Mouse (Mus musculus) hindlimb bud, embryonic 11.5 days (tissue): ENCODE measurements around the gene Cd7.
"Not testable (repeated sequence)": the region's sequence is repeated elsewhere in the genome, so short reads cannot be mapped to it uniquely, and the experiment has no call there.

Experiments used
- DNase-seq: peaks from one replicate; pipeline ENCODE4 v3.0.0-alpha.2; 2012; ENCODE audit warnings: low read depth, low spot score; ENCODE audit errors: extremely low spot score

Gene Cd7

DNA sequence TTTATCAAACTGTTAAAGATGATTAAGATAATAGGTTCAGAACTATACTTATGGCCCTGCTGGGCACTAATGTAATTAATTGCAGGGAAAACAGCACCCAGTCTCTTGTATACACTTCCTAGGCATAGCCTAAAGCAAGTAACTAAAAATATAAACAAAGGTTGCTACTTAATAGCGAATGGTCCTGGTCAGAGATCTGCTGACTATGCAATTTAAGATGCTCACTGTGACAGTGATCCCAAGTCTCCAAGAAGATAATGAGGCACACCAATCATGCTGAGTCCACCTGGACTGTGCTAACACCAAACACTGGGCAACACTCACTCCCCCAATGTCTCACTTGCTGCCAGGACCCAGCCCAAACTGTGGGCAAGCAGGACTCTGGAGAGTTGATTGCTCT, 10.6 kb upstream of the Cd7 start:
- DNase-seq = no peak

DNA sequence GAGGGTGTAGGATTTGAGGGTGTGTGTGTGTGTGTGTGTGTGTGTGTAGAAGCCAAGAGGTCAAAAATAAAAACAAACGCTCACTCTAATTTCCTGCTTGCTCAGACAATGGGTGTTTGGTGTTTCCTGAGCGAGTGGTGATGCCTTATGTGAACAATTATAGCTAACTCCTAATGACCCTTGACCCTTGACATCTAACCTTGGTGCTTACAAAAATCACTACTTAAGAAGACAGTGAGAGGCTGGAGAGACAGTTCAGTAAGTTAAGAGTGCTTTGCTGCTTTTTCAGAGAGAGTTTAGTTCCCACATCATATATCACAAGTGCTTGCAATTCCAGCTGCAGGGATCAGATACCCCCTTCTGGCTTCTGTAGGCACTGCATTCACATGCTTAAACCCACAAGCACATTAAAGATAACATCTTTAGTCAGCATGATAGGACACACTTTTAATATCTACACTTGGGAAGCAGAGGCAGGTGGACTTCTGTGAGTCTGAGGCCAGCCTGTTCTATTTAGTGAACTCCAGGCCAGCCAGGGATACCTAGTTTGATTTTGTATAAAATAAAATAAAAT, 8.7 kb upstream of the Cd7 start:
- DNase-seq = peak; percentile 12

DNA sequence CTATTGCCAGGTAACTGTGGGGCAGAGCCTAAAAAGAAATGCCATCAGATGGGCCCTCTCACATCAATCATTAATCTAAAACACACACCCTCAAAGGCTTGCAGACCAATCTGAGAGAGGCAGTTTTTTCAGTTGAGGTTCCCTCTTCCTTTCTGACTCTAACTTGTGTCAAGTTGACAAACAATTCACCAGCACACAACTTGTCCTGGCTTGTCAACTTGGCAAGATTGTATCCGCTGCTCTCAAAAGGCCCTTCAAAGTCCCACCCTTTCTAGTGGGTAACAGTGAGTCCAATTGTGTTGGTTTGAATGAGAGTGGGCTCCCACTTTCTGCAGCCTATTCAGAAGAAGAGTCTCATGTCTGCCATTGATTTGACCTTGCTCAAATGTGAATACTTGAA, 6.1 kb upstream of the Cd7 start:
- no peak for DNase-seq

- not testable (repeated sequence) for DNase-seq
Observed at GRCm38 (mm10) chr11:121043025-121043424, 3.8 kb upstream of the Cd7 start.

DNA sequence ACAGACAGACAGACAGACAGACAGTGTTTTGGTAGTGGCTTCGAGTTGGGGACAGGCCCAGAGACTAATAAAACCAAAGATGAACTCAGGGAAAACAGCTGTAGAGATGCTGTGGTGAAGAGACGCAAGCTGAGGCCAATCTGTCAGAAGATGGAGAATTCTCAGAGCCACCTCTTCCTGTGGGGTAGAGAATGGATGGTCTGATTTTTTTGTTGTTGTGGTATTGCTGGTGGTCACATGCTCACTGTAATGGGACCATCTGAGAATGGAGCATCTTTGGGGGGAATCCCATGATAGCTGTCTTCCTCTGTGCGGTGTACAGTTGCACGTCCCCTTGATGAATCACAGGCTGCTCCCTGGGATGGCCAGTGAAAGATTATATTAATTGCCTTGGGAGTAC, 3.3 kb upstream of the Cd7 start:
- DNase-seq = no peak

DNA sequence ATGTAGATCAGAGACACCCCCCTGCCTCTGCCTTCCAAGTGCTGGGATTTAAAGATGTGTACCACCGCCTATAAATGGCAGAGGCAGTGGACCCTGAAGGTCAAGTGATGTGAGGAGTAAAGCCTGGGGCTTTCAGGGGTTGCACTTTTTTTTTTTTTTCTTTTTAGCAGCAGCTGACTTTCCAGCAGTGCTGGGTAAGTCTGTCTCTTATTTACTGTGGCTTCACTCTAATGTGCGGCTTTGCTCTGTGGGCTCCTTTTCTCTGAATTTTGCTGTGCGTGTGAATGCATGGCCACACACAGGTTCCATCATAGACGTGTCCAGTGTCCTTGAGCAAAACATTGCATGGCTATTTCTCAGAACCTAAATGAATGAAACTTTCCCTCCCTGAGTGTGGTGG, 2.4 kb upstream of the Cd7 start:
- no peak for DNase-seq

GRCm38 (mm10) chr11:121041212-121041611, 2.0 kb upstream of the Cd7 start:
- DNase-seq = peak; percentile 77

DNA sequence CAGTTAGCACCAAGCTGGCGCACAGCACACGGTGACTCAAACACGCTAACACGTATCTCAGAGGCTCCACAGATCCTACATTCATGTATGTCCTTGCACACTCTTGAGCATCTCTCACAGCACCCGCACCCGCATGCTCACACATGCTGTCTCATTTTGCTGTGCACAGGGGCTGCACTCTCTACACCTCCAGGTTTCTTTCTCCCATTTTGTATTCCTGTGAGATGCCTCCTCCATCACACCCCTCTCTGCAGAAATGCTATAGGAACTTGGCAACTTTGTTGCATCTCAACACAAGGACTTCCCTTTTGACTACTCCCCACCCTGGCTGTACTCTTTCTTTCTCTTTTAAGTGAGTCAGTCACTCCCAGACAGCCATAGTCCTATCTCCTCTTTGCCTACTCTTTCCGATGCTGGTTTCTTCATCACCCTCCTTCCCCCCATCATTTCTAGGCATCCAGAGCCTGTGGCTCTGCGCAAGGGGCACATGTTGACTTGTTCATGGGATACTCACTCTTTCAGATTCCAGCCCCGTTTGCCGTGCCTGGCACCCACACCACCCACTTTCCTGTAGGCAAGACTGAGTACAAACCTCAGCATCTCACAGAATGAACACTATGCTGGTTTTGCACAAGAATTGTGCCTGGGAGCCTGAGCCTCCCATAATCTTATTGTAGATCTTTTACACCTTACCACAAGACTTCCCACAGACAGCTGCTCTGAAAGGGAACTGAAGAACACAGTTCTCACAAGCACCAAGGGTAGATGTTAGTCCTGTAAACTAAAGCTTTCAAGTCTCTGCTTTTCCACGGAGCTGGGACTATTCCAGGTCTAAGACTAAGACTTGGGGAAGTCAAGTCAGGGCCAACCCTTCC, 615 bp downstream of the Cd7 start:
- DNase-seq = no peak

GRCm38 (mm10) chr11:121033118-121033517, 6.1 kb downstream of the Cd7 start:
- no peak for DNase-seq

DNA sequence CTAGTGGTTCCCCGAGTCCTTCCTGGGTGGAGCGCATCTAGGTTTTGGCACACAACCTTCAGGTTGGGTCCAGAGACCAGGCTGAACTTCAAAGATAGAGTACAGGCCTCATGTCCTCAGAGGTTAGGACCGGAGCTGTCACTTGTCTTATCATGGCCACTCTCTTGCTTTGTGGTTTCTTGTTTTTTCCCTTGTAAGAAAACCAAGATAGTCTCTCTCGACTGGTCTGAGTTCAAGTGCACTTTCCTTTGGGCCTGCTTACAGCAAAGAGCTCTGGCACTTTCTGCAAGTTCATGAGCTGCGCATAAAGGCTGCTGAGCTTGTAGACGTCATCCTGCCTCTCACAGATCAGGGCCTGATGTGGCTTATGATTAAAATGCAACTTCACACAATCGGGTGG, 12.0 kb downstream of the Cd7 start:
- no peak for DNase-seq

- DNase-seq = no peak
Observed at GRCm38 (mm10) chr11:121024163-121024562, 15.1 kb downstream of the Cd7 start.

DNA sequence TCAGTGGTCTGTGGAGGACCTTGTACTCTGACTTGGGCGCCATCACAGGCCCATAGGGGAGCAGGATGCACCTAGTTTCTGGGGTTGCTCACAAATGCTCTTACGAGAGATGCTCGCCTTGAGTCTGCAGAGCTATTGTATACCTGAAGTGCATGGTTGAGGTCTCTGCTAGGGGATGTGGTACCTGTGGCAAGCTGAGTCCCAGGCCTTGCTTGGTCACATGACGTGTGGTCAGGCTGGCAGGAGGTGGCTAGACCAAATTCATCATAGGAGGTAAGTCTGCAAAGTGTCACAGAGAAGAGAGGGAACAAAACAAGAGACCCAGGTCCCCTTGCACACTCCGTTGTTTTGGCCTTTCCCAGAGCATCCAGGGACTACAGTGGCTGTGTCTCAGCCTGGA, 19.7 kb downstream of the Cd7 start:
- no peak for DNase-seq

- peak; percentile 22 for DNase-seq
Observed at GRCm38 (mm10) chr11:121017703-121018102, 21.5 kb downstream of the Cd7 start.

DNA sequence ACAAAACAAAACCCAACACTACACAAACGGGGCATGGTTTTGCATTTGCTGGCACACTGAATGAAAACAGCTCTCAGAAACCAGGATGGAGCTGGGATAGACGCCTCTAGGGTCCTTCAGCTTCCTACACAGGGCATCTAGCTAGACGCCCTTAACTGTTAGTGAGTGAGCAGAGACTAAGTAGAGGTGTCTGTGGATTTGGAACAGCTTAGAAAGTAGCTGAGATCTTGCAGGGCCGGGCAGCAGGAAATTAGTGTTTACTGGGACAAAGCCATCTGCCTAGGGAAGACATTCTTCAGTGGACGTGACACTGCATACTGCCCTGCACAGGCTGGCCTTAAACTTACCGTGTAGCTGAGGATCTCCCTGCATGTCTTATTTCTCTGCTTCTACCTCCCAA, 23.7 kb downstream of the Cd7 start:
- no peak for DNase-seq

DNA sequence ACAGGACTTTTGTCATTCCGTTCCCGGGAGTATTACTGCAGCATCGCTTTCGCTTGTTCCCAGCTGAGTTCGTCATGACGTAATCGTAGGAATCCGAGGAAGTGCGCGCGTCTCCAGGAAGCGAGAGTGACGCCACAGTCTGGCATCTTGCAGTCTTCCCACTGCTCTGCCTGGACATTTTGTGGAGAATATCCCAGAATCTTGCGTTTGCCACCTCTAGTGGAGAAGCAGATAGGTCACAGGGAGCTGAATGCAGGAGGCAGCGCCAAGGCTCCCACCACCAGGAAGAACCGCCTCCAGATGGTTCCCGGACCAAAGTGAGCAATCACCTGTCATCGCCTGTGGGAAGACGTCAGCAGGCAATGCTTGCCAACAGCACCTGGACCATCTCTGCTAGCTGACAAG, 24.3 kb downstream of the Cd7 start:
- no peak for DNase-seq

DNA sequence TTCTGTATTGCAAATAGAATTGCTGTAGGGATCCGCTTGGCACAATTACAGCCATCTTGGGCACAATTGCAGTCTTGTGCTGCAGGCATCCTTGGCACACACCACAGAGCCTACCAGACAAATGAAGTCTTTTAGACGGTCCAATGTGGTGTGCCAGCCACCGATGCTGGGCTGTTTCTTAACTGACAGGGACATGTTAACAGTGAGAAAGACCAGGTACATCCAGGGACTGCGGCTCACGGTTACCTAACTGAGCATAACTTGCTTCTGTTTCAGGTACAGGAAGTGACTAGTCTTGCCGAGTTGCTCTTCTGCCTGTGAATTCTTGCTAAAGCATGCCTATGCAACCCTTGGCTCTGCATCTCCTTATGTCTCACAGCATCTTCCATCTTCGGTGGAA, 25.6 kb downstream of the Cd7 start:
- no peak for DNase-seq

DNA sequence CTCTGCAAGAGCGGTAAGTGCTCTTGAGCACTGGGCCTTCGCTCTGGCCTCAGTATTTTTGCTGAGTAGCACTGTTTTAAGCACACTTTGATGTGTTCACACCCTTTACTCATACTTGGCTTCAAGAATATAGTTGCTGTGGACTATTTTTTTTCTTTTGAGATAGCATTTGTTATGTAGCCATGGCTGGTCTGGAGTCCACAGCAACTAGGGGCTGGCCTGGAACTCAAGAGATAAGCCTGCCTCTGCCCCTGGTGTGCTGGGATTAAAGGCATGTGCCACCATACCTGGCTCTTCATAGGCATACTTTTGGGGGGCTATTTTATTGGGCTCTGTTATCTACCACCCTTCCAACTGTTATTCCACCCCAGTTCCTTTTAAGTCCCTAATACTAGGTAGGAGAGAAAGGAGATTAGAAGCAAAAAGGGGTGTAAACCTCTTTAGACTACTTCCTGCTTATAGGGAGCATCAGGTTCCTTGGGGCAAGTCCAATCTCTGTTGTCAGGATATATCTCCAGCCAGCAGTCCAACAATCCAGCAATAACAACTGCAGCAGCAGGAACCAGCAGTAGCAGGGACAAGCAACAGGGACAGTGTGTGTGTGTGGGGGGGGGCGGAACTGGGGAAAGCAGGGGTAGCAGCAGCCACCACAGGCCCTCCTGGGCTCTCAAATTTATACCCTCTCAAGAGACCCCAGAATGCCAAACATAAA, 29.0 kb downstream of the Cd7 start:
- DNase-seq = no peak

GRCm38 (mm10) chr11:121006184-121006583, 33.0 kb downstream of the Cd7 start:
- DNase-seq = no peak

DNA sequence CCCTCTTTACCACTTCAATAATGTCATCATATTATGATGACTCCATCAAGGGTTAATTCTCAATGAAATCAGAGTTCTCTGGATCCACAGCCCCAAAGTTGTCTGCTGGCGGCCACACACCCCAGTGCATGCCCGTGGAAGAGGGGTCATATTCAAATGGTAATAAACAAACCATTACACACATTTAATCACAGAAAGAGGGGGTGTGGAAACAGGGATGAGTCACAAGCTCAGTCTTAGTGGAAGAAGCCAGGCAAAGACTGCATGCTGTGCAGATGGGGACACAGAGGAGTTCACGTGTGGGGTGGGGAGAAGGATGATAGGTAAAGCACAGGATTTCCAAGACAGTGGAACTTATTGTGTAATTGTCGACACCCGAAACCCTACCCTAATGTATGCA, 34.9 kb downstream of the Cd7 start:
- DNase-seq = no peak

DNA sequence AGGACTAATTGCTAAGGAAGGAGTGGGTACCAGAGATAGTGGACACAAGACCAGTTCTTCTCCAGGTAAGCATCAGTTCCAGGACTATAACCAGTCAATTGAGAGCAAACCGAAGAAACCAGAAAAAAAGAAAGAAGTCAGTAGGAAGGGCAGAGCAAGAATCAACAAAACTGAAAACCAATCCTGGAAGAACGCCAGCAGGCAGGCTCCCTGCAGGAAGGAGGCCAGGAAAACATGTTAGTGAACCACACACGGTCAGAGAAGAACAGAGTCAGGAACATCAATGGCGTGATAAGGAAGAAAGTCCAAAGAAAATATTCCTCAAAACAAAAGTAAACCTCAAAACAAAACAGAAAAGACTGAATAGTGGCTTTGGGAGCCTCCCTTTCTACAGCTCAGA, 37.3 kb downstream of the Cd7 start:
- DNase-seq = no peak

DNA sequence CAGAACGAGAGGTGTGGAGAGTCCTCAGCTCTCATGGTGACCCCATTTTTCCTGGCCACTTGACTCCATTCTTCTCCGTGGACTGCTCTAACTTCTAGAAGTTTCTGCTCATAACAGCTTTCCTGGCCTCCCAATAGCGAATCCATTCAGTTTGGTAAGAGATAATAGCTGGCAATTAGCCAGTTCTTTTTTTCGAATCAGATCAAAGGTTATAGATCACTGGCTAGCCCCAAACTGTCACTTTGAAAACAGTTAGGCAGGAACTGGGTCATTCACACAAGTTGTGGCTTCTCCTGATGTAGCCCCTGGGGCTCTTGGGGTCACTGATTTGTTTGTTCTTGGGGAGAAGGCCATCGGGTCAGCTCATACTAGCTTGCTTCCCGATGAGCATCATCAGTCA, 44.5 kb downstream of the Cd7 start:
- no peak for DNase-seq

GRCm38 (mm10) chr11:120993586-120993985, 45.6 kb downstream of the Cd7 start:
- DNase-seq = no peak
